Mouse (Mus musculus): ENCODE results near the gene Abcb1b. TPM values are rescaled to one million over a fixed set of nuclear protein-coding genes. Genes with fewer than 3 reads are reported as not detected.
A peak's percentile ranks its signal among the peaks of the same experiment; 100 is the strongest.

Gene Abcb1b
- 1.7 and 2.0 TPM in 2 replicates for polyA plus RNA-seq (2015; fragmentation: Nextera tagmentation; extraction: Ambion mirVana)

- Histone ChIP-seq H3K27me3 (ENCODE audit: insufficient read depth, low read length) (no peaks in the 10 kb centered on the region), H3K9ac (replicated peaks; ENCODE audit: low read length) (peak within 1 kb of the TSS; percentile 58), H3K4me3 (ENCODE audit: low read length) (peak within 1 kb of the TSS; percentile 58), H3K27ac (ENCODE audit: low read length) (no peak within 1 kb of the TSS), H3K9me3 (ENCODE audit: low read length) (no peaks in the 10 kb centered on the region), H3K4me1 (ENCODE audit: insufficient read depth, low read length) (no peaks in the 10 kb centered on the region), H3K4me2 (replicated peaks; ENCODE audit: low read depth, low read length) (peak within 1 kb of the TSS; percentile 98), H3K36me3 (ENCODE audit: insufficient read depth, low read length) (no peaks in the 10 kb centered on the region)
- peak; percentile 91 for ATAC-seq (ENCODE audit: low FRiP score, low TSS enrichment)
- WGBS = under 1% methylated on average over 45 of the region's 48 CpGs
Observed at GRCm38 (mm10) chr5:8797987-8798751, at the start of gene Abcb1b. TSS of gene Abcb1b (plus strand) at chr5:8798147.

- no peak overlapping the region for H3K27ac ChIP-seq (ENCODE audit: low read length)
- no peaks in the 10 kb centered on the region for H3K27me3 ChIP-seq (ENCODE audit: insufficient read depth, low read length)
- H3K4me1 ChIP-seq (ENCODE audit: insufficient read depth, low read length) = no peaks in the 10 kb centered on the region
- H3K4me3 ChIP-seq (ENCODE audit: low read length) = no peak overlapping the region
- WGBS = 59% methylated on average over 3 of the region's 3 CpGs
- H3K4me2 ChIP-seq (replicated peaks; ENCODE audit: low read depth, low read length) = no peak overlapping the region
- no peaks in the 10 kb centered on the region for H3K9me3 ChIP-seq (ENCODE audit: low read length)
- H3K36me3 ChIP-seq (ENCODE audit: insufficient read depth, low read length) = no peaks in the 10 kb centered on the region
- no peak for ATAC-seq (ENCODE audit: low FRiP score, low TSS enrichment)
- H3K9ac ChIP-seq (replicated peaks; ENCODE audit: low read length) = no peak overlapping the region
Observed at GRCm38 (mm10) chr5:8772866-8773265, 25.1 kb upstream of the Abcb1b start.

- Histone ChIP-seq H3K9ac (replicated peaks; ENCODE audit: low read length) (no peak overlapping the region), H3K9me3 (ENCODE audit: low read length) (no peaks in the 10 kb centered on the region), H3K27ac (ENCODE audit: low read length) (no peak overlapping the region), H3K4me3 (ENCODE audit: low read length) (no peak overlapping the region), H3K27me3 (ENCODE audit: insufficient read depth, low read length) (no peaks in the 10 kb centered on the region), H3K4me2 (replicated peaks; ENCODE audit: low read depth, low read length) (no peak overlapping the region), H3K4me1 (ENCODE audit: insufficient read depth, low read length) (no peaks in the 10 kb centered on the region), H3K36me3 (ENCODE audit: insufficient read depth, low read length) (no peaks in the 10 kb centered on the region)
- 67% methylated on average over 2 of the region's 2 CpGs for WGBS
- ATAC-seq (ENCODE audit: low FRiP score, low TSS enrichment) = no peak
Observed at GRCm38 (mm10) chr5:8778311-8778710, 19.6 kb upstream of the Abcb1b start.

GRCm38 (mm10) chr5:8778751-8779150 is 19.2 kb upstream of the Abcb1b start:
- Histone ChIP-seq H3K27ac (ENCODE audit: low read length) (no peak overlapping the region), H3K9ac (replicated peaks; ENCODE audit: low read length) (no peak overlapping the region), H3K36me3 (ENCODE audit: insufficient read depth, low read length) (no peaks in the 10 kb centered on the region), H3K27me3 (ENCODE audit: insufficient read depth, low read length) (no peaks in the 10 kb centered on the region), H3K4me1 (ENCODE audit: insufficient read depth, low read length) (no peaks in the 10 kb centered on the region), H3K4me3 (ENCODE audit: low read length) (no peak overlapping the region), H3K4me2 (replicated peaks; ENCODE audit: low read depth, low read length) (no peak overlapping the region), H3K9me3 (ENCODE audit: low read length) (no peaks in the 10 kb centered on the region)
- 81% methylated on average over 2 of the region's 2 CpGs for WGBS
- ATAC-seq (ENCODE audit: low FRiP score, low TSS enrichment) = no peak

- Histone ChIP-seq H3K4me3 (ENCODE audit: low read length) (no peak overlapping the region), H3K4me2 (replicated peaks; ENCODE audit: low read depth, low read length) (no peak overlapping the region), H3K4me1 (ENCODE audit: insufficient read depth, low read length) (no peaks in the 10 kb centered on the region), H3K9me3 (ENCODE audit: low read length) (no peaks in the 10 kb centered on the region), H3K27me3 (ENCODE audit: insufficient read depth, low read length) (no peaks in the 10 kb centered on the region), H3K27ac (ENCODE audit: low read length) (no peak overlapping the region), H3K9ac (replicated peaks; ENCODE audit: low read length) (no peak overlapping the region), H3K36me3 (ENCODE audit: insufficient read depth, low read length) (no peaks in the 10 kb centered on the region)
- WGBS = 54% methylated on average over 4 of the region's 4 CpGs
- ATAC-seq (ENCODE audit: low FRiP score, low TSS enrichment) = no peak
Observed at GRCm38 (mm10) chr5:8792281-8792680, 5.7 kb upstream of the Abcb1b start.

- WGBS = 23% methylated on average over 10 of the region's 10 CpGs
- peak overlapping the region; percentile 58 for H3K4me3 ChIP-seq (ENCODE audit: low read length)
- H3K4me1 ChIP-seq (ENCODE audit: insufficient read depth, low read length) = no peaks in the 10 kb centered on the region
- peak overlapping the region; percentile 58 for H3K9ac ChIP-seq (replicated peaks; ENCODE audit: low read length)
- peak; percentile 32; the same call in 1 of the 2 replicates for ATAC-seq (ENCODE audit: low FRiP score, low TSS enrichment)
- peak overlapping the region; percentile 98 for H3K4me2 ChIP-seq (replicated peaks; ENCODE audit: low read depth, low read length)
- H3K9me3 ChIP-seq (ENCODE audit: low read length) = no peaks in the 10 kb centered on the region
- H3K27ac ChIP-seq (ENCODE audit: low read length) = no peak overlapping the region
- H3K27me3 ChIP-seq (ENCODE audit: insufficient read depth, low read length) = no peaks in the 10 kb centered on the region
- H3K36me3 ChIP-seq (ENCODE audit: insufficient read depth, low read length) = no peaks in the 10 kb centered on the region
Observed at GRCm38 (mm10) chr5:8798752-8799115, 787 bp downstream of the Abcb1b start.

GRCm38 (mm10) chr5:8805742-8806141 is 7.8 kb downstream of the Abcb1b start:
- Histone ChIP-seq H3K9ac (replicated peaks; ENCODE audit: low read length) (no peak overlapping the region), H3K4me2 (replicated peaks; ENCODE audit: low read depth, low read length) (no peak overlapping the region), H3K9me3 (ENCODE audit: low read length) (no peaks in the 10 kb centered on the region), H3K27me3 (ENCODE audit: insufficient read depth, low read length) (no peaks in the 10 kb centered on the region), H3K27ac (ENCODE audit: low read length) (no peak overlapping the region), H3K4me1 (ENCODE audit: insufficient read depth, low read length) (no peaks in the 10 kb centered on the region), H3K4me3 (ENCODE audit: low read length) (no peak overlapping the region), H3K36me3 (ENCODE audit: insufficient read depth, low read length) (no peaks in the 10 kb centered on the region)
- WGBS = 87% methylated on average over 5 of the region's 5 CpGs
- ATAC-seq (ENCODE audit: low FRiP score, low TSS enrichment) = no peak

GRCm38 (mm10) chr5:8807137-8808004 is 9.4 kb downstream of the Abcb1b start:
- no peak overlapping the region for H3K27ac ChIP-seq (ENCODE audit: low read length)
- 73% methylated on average over 9 of the region's 9 CpGs for WGBS
- H3K36me3 ChIP-seq (ENCODE audit: insufficient read depth, low read length) = no peaks in the 10 kb centered on the region
- H3K9me3 ChIP-seq (ENCODE audit: low read length) = no peaks in the 10 kb centered on the region
- H3K4me1 ChIP-seq (ENCODE audit: insufficient read depth, low read length) = no peaks in the 10 kb centered on the region
- H3K9ac ChIP-seq (replicated peaks; ENCODE audit: low read length) = no peak overlapping the region
- no peaks in the 10 kb centered on the region for H3K27me3 ChIP-seq (ENCODE audit: insufficient read depth, low read length)
- H3K4me3 ChIP-seq (ENCODE audit: low read length) = no peak overlapping the region
- no peak for ATAC-seq (ENCODE audit: low FRiP score, low TSS enrichment)
- no peak overlapping the region for H3K4me2 ChIP-seq (replicated peaks; ENCODE audit: low read depth, low read length)

GRCm38 (mm10) chr5:8813872-8814271 is 15.9 kb downstream of the Abcb1b start:
- Histone ChIP-seq H3K9ac (replicated peaks; ENCODE audit: low read length) (no peak overlapping the region), H3K4me3 (ENCODE audit: low read length) (no peak overlapping the region), H3K4me2 (replicated peaks; ENCODE audit: low read depth, low read length) (no peak overlapping the region), H3K27ac (ENCODE audit: low read length) (no peak overlapping the region), H3K9me3 (ENCODE audit: low read length) (no peaks in the 10 kb centered on the region), H3K27me3 (ENCODE audit: insufficient read depth, low read length) (no peaks in the 10 kb centered on the region), H3K36me3 (ENCODE audit: insufficient read depth, low read length) (no peaks in the 10 kb centered on the region), H3K4me1 (ENCODE audit: insufficient read depth, low read length) (no peaks in the 10 kb centered on the region)
- WGBS = 79% methylated on average over 1 of the region's 1 CpGs
- no peak for ATAC-seq (ENCODE audit: low FRiP score, low TSS enrichment)
